ENCODE assay signal across 22 mouse cellular contexts in genomic region chr3:51254784-51255183, GRCm38 (mm10). TPM values are rescaled to one million over a fixed set of nuclear protein-coding genes. Genes with fewer than 3 reads are reported as not detected.
DNase-seq lines count a peak whose midpoint lies in the region; ATAC-seq and TF ChIP-seq lines count a peak whose summit lies in the region.
"Had no signal": no experiment of that assay in that cellular context is flagged by ENCODE, and none has a peak within 500 bp of the region (broad histone marks: within the 10 kb centered on the region; RNA-seq: fewer than 3 reads in every experiment).

No protein-coding gene starts in this region.

- no peak overlapping the region for H3K27ac ChIP-seq in heart, embryonic 10.5 days
- no peak overlapping the region for H3K27ac ChIP-seq in liver, embryonic 13.5 days
- H3K27ac ChIP-seq in liver, postnatal 0 days (ENCODE audit: low read depth), result no peak overlapping the region
- H3K27ac ChIP-seq: embryonic facial prominence, embryonic 15.5 days; hindbrain, embryonic 10.5 days had no signal

- WGBS in heart, embryonic 10.5 days, result 93% methylated on average over 7 of the region's 7 CpGs
- WGBS in liver, embryonic 13.5 days (ENCODE audit: insufficient replicate concordance), result 81% methylated on average over 7 of the region's 7 CpGs
- 76% methylated on average over 7 of the region's 7 CpGs for WGBS in liver, postnatal 0 days (ENCODE audit: insufficient replicate concordance)

- peak; percentile 21; the same call in 1 of the 2 replicates for ATAC-seq in liver, embryonic 13.5 days (ENCODE audit: low read depth)
- no peak for ATAC-seq in liver, postnatal 0 days
- peak; percentile 80 for ATAC-seq in megakaryocyte progenitor cell, adult 5-6 weeks (replicated peaks; ENCODE audit: poor library complexity)
- no peak for ATAC-seq in cerebellum, adult (ENCODE audit: insufficient number of reproducible peaks, low FRiP score, low TSS enrichment)
- ATAC-seq: forebrain, embryonic 16.5 days; hindbrain, embryonic 16.5 days; inflammation-experienced regulatory T-cells, adult 6 months; intestine, postnatal 0 days had no signal

- no peak overlapping the region for H3K9ac ChIP-seq in liver, embryonic 13.5 days
- H3K9ac ChIP-seq in liver, postnatal 0 days (replicated peaks), result no peak overlapping the region
- H3K9ac ChIP-seq: embryonic facial prominence, embryonic 15.5 days had no signal

- H3K4me3 ChIP-seq in heart, embryonic 10.5 days, result no peak overlapping the region
- H3K4me3 ChIP-seq in liver, embryonic 13.5 days (replicated peaks), result no peak overlapping the region
- H3K4me3 ChIP-seq in liver, postnatal 0 days (ENCODE audit: low read depth, low read length), result no peak overlapping the region
- H3K4me3 ChIP-seq: embryonic facial prominence, embryonic 15.5 days; erythroblast, embryonic 14.5 days; hindbrain, embryonic 10.5 days had no signal

- no peaks in the 10 kb centered on the region for H3K4me1 ChIP-seq in heart, embryonic 10.5 days
- no peaks in the 10 kb centered on the region for H3K4me1 ChIP-seq in liver, embryonic 13.5 days (replicated peaks)
- no peaks in the 10 kb centered on the region for H3K4me1 ChIP-seq in liver, postnatal 0 days (ENCODE audit: insufficient read depth)
- H3K4me1 ChIP-seq: embryonic facial prominence, embryonic 15.5 days; hindbrain, embryonic 10.5 days had no signal

- peak; percentile 16 for DNase-seq in heart, embryonic 10.5 days (ENCODE audit: low spot score)
- DNase-seq in heart, adult 18-20 months, result no peak
- no peak for DNase-seq in liver, embryonic 13.5 days
- no peak for DNase-seq in liver, postnatal 0 days
- DNase-seq in adrenal gland, postnatal 25 days, result no peak
- DNase-seq in urinary bladder, adult 2 months (ENCODE audit: low spot score), result no peak
- DNase-seq: adrenal gland, adult 2 months; adrenal gland, postnatal 36 days; cerebellum, adult 11 months; cerebellum, adult 9-11 months; embryo, embryonic 11 days; gastrocnemius, postnatal 14 days; heart, postnatal 10 days had no signal

- TF ChIP-seq CTCF in liver, postnatal 0 days (IDR thresholded peaks at IDR 0.05; ENCODE audit: low read depth), result no peak

- peaks cover 91% of the 10 kb centered on the region for H3K36me3 ChIP-seq in heart, embryonic 10.5 days
- peaks cover 94% of the 10 kb centered on the region for H3K36me3 ChIP-seq in liver, embryonic 13.5 days
- peaks cover 86% of the 10 kb centered on the region for H3K36me3 ChIP-seq in liver, postnatal 0 days (replicated peaks; ENCODE audit: insufficient read depth, low read length)

- no peak overlapping the region for H3K4me2 ChIP-seq in liver, embryonic 13.5 days
- H3K4me2 ChIP-seq in liver, postnatal 0 days (ENCODE audit: low read depth, low read length), result no peak overlapping the region
- H3K4me2 ChIP-seq: embryonic facial prominence, embryonic 15.5 days had no signal

- H3K9me3 ChIP-seq in heart, embryonic 10.5 days, result no peaks in the 10 kb centered on the region
- H3K9me3 ChIP-seq in liver, embryonic 13.5 days (replicated peaks), result no peaks in the 10 kb centered on the region
- H3K9me3 ChIP-seq in liver, postnatal 0 days (ENCODE audit: low read length), result no peaks in the 10 kb centered on the region
- H3K9me3 ChIP-seq: embryonic facial prominence, embryonic 15.5 days; hindbrain, embryonic 10.5 days had no signal

- TF ChIP-seq EP300 in liver, postnatal 0 days (IDR thresholded peaks at IDR 0.05; ENCODE audit: low read depth), result no peak

- H3K27me3 ChIP-seq in heart, embryonic 10.5 days (ENCODE audit: insufficient read depth, poor library complexity, severe bottlenecking), result no peaks in the 10 kb centered on the region
- no peaks in the 10 kb centered on the region for H3K27me3 ChIP-seq in liver, embryonic 13.5 days
- H3K27me3 ChIP-seq in liver, postnatal 0 days (ENCODE audit: insufficient read depth, low read length), result no peaks in the 10 kb centered on the region
- H3K27me3 ChIP-seq: embryonic facial prominence, embryonic 15.5 days had no signal

RNA-seq across cellular contexts. Expression of gene Noct, which starts 30.5 kb away (rescaled TPM):
- polyA plus RNA-seq in heart, embryonic 10.5 days (2016; fragmentation: Nextera tagmentation; extraction: Ambion mirVana), result 10.7 and 13.7 TPM in 2 replicates
- total RNA-seq in heart, adult 18-20 months (2021), result 10 to 100 TPM; 42.3 to 52.1 TPM
- 20.5 and 23.1 TPM in 2 replicates for polyA plus RNA-seq in liver, embryonic 13.5 days (2015; fragmentation: Nextera tagmentation; extraction: Ambion mirVana)
- polyA plus RNA-seq in liver, postnatal 0 days (2015; fragmentation: Nextera tagmentation; extraction: Ambion mirVana), result 8.5 and 11.4 TPM in 2 replicates
- 17.2 and 20.3 TPM in 2 replicates for total RNA-seq in megakaryocyte progenitor cell, adult 5-6 weeks (2015)
- total RNA-seq in megakaryocyte progenitor cell, adult 5-6 weeks (2017), result 6.0 and 7.8 TPM in 2 replicates
- total RNA-seq in adrenal gland, postnatal 25 days (2021), result 10.7 and 27.8 TPM in 2 replicates
- polyA plus RNA-seq in urinary bladder, adult 2 months (2012; rRNA removed), result 10.7 and 12.5 TPM in 2 replicates

Comparison
In these comparisons a context has a peak if more than half of its experiments do, and no peak if none do; other contexts are left out.
1. ATAC-seq: peak in liver, embryonic 13.5 days (single experiment) and megakaryocyte progenitor cell, adult 5-6 weeks (single experiment); none in liver, postnatal 0 days (single experiment) and cerebellum, adult (single experiment).